Mouse (Mus musculus) midbrain, embryonic 14.5 days (tissue): Measurements from ENCODE around the gene Lrrc41. TPM values are rescaled to one million over a fixed set of nuclear protein-coding genes. Genes with fewer than 3 reads are reported as not detected.

Experiments
- ATAC-seq: fragments of 200-750 bp; cut with Nextera tagmentation; 2 replicates; pipeline ENCODE4 v1.8.0; 2017; ENCODE audit warnings: moderate number of reproducible peaks, moderate library complexity; ENCODE audit not compliant: low FRiP score, low TSS enrichment
- DNase-seq: peaks from one replicate; pipeline ENCODE4 v3.0.0-alpha.2; 2015
- H3K27ac ChIP-seq: fragments of 300-500 bp; sonication (generic); replicated peaks from 2 replicates; pipeline ENCODE4 v1.5.1; 2014; ENCODE audit warnings: mild to moderate bottlenecking, low read depth, low read length, moderate library complexity
- H3K27me3 ChIP-seq: fragments of 300-500 bp; sonication (generic); 2 replicates; pipeline ENCODE4 v1.6.1; 2014; ENCODE audit warnings: low read length, control low read depth, mixed read lengths; ENCODE audit not compliant: control insufficient read depth, insufficient read depth
- H3K36me3 ChIP-seq: fragments of 300-500 bp; sonication (generic); 2 replicates; pipeline ENCODE4 v1.6.1; 2014; ENCODE audit warnings: low read length, control low read depth; ENCODE audit not compliant: control insufficient read depth, insufficient read depth
- H3K4me1 ChIP-seq: fragments of 300-500 bp; sonication (generic); 2 replicates; pipeline ENCODE4 v1.6.1; 2014; ENCODE audit warnings: mild to moderate bottlenecking, antibody characterized with exemption, low read length, control low read depth; ENCODE audit not compliant: control insufficient read depth, insufficient read depth
- H3K4me2 ChIP-seq: fragments of 300-500 bp; sonication (generic); 2 replicates; pipeline ENCODE4 v1.6.1; 2014; ENCODE audit warnings: mild to moderate bottlenecking, low read length, moderate library complexity
- H3K4me3 ChIP-seq: fragments of 300-500 bp; sonication (generic); replicated peaks from 2 replicates; pipeline ENCODE4 v1.5.1; 2014; ENCODE audit warnings: low read depth, low read length
- H3K9ac ChIP-seq: fragments of 300-500 bp; sonication (generic); replicated peaks from 2 replicates; pipeline ENCODE4 v1.6.1; 2014; ENCODE audit warnings: mild to moderate bottlenecking, low read length, moderate library complexity
- H3K9me3 ChIP-seq: fragments of 300-500 bp; sonication (generic); 2 replicates; pipeline ENCODE4 v1.6.1; 2016; ENCODE audit warnings: low read length, control low read depth, mixed read lengths; ENCODE audit not compliant: control insufficient read depth
- WGBS: fragments of 180-500 bp; shearing (Covaris S2); extraction: QIAGEN DNeasy Blood & Tissue Kit; methylation state at CpG from one replicate; pipeline ENCODE4 v1.1.7; 2014; 5-methylcytosine and 5-hydroxymethylcytosine counted together
- polyA plus RNA-seq: library from polyadenylated mRNA; unstranded; fragments of >200 nt; fragmentation: Nextera tagmentation; extraction: Ambion mirVana; gene quantifications from 2 replicates; pipeline ENCODE4 v1.2.1, GENCODE M21; 2014

Gene Lrrc41
- polyA plus RNA-seq, 1 experiment from 2014 or later, result 75.2 TPM

DNA sequence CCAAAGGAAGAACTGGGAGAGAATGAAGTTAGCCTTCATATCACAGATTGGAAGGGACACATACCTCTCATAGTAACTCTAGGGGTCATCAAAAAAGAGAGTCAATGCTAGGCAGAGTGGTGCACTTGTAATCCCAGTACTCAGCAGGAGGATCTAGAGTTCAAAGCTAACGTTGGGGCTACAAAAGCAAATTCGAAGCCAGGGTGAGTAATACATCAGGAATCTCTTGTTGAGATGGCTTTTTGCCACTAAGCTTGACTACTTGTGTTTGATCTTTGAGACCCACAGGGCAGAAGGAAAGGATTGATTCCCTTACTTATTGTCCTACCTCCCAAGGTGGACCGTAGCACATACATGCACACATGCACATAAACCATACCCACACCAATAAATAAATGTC is 25.9 kb upstream of the Lrrc41 start:
- Histone ChIP-seq H3K9me3 (no peaks in the 10 kb centered on the region), H3K27me3 (no peaks in the 10 kb centered on the region), H3K9ac (no peak overlapping the region), H3K4me2 (no peak overlapping the region), H3K4me3 (no peak overlapping the region), H3K27ac (no peak overlapping the region), H3K4me1 (peaks cover 11% of the 10 kb centered on the region; the same call in 1 of the 2 replicates), H3K36me3 (peaks cover 11% of the 10 kb centered on the region)
- DNase-seq, result no peak
- ATAC-seq, result no peak
- WGBS, result 86% methylated on average over 3 of the region's 3 CpGs

GRCm38 (mm10) chr4:116052526-116053293 is 22.4 kb upstream of the Lrrc41 start:
- H3K4me3 ChIP-seq, result peak overlapping the region; percentile 61
- peak; percentile 69 for DNase-seq
- no peaks in the 10 kb centered on the region for H3K9me3 ChIP-seq
- H3K36me3 ChIP-seq, result peaks cover 6% of the 10 kb centered on the region; the same call in 1 of the 2 replicates
- H3K27ac ChIP-seq, result peak overlapping the region; percentile 89
- H3K9ac ChIP-seq, result peak overlapping the region; percentile 53; the same call in 1 of the 2 replicates
- peak; percentile 38; the same call in 1 of the 2 replicates for ATAC-seq
- 10% methylated on average over 22 of the region's 22 CpGs for WGBS
- H3K4me1 ChIP-seq, result peaks cover 11% of the 10 kb centered on the region; the same call in 1 of the 2 replicates
- no peaks in the 10 kb centered on the region for H3K27me3 ChIP-seq
- peak overlapping the region; percentile 67 for H3K4me2 ChIP-seq

- Histone ChIP-seq H3K9ac (peak within 1 kb of the TSS; percentile 53), H3K36me3 (no peaks in the 10 kb centered on the region), H3K27ac (peak within 1 kb of the TSS; percentile 89), H3K4me1 (peaks cover 11% of the 10 kb centered on the region; the same call in 1 of the 2 replicates), H3K9me3 (no peaks in the 10 kb centered on the region), H3K27me3 (no peaks in the 10 kb centered on the region), H3K4me3 (peak within 1 kb of the TSS; percentile 61), H3K4me2 (peak within 1 kb of the TSS; percentile 67)
- WGBS, result 0% methylated on average over 35 of the region's 35 CpGs
- DNase-seq (peak; percentile 94), ATAC-seq (peak; percentile 93)
These were observed 21.6 kb upstream of the Lrrc41 start, which contains the start of gene Nsun4 for GRCm38 (mm10) chr4:116053399-116053961. TSS of gene Nsun4 (minus strand) at chr4:116053876.

DNA sequence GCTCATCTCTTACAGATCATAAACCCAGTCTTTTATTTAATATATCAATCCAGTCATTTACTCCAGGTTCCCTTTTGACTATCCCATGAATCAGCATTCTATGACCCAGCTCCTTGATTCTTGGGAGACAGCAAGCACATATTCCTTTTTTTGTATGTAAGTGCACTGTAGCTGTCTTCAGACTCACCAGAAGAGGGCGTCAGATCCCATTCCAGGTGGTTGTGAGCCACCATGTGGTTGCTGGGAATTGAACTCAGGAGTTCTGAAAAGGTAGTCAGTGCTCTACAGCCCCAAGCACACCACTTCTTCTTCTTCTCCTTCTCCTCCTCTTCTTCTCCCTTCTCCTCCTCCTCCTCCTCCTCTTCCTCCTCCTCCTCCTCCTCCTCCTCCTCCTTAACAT is 17.5 kb upstream of the Lrrc41 start:
- Histone ChIP-seq H3K4me1 (peaks cover 8% of the 10 kb centered on the region; the same call in 1 of the 2 replicates), H3K27me3 (no peaks in the 10 kb centered on the region), H3K9me3 (no peaks in the 10 kb centered on the region), H3K27ac (no peak overlapping the region), H3K4me3 (no peak overlapping the region), H3K36me3 (no peaks in the 10 kb centered on the region), H3K9ac (no peak overlapping the region), H3K4me2 (no peak overlapping the region)
- ATAC-seq, result no peak
- no peak for DNase-seq
- WGBS, result 0% methylated on average over 1 of the region's 1 CpGs

DNA sequence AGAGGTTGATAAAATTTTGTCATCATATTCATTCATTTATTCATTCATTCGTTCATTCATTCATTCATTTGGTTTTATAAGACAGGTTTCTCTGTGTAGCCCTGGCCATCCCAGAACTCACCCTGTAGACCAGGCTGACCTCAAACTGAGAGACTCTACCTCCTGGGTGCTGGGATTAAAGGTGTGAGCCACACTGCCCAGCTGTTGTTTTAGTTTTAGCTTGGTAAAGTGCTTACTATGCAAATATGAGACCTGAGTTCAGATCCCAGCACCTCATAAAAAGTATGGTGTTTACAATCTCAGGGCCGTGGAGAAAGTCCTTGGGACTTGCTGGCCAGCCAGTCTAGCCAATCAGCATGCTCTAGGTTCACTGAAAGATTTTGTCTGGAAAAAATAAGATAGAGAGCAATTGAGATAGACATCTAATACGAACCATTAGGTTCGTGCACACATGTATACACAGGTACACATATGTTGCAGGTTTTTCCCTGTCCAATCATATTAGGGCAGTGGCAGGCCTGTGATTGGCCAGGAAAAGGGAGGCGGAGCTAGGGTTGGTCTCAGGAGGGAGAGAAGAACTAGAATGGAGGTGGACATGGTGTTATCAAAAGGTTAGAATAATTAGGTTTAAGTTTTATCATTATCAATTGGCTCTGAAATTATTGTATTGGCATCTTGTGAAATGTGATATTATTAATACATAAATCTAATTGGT is 15.9 kb upstream of the Lrrc41 start:
- Histone ChIP-seq H3K27me3 (no peaks in the 10 kb centered on the region), H3K9ac (no peak overlapping the region), H3K27ac (no peak overlapping the region), H3K4me1 (peaks cover under 1% of the 10 kb centered on the region; the same call in 1 of the 2 replicates), H3K36me3 (no peaks in the 10 kb centered on the region), H3K4me2 (no peak overlapping the region), H3K4me3 (no peak overlapping the region), H3K9me3 (no peaks in the 10 kb centered on the region)
- WGBS, result 85% methylated on average over 5 of the region's 5 CpGs
- ATAC-seq (no peak), DNase-seq (no peak)

GRCm38 (mm10) chr4:116063855-116064254 is 11.2 kb upstream of the Lrrc41 start:
- H3K27me3 ChIP-seq, result no peaks in the 10 kb centered on the region
- H3K9me3 ChIP-seq, result no peaks in the 10 kb centered on the region
- H3K9ac ChIP-seq, result no peak overlapping the region
- no peaks in the 10 kb centered on the region for H3K4me1 ChIP-seq
- no peak for DNase-seq
- no peak overlapping the region for H3K4me2 ChIP-seq
- H3K27ac ChIP-seq, result no peak overlapping the region
- peaks cover 32% of the 10 kb centered on the region for H3K36me3 ChIP-seq
- WGBS, result 45% methylated on average over 1 of the region's 1 CpGs
- no peak overlapping the region for H3K4me3 ChIP-seq
- ATAC-seq, result no peak

DNA sequence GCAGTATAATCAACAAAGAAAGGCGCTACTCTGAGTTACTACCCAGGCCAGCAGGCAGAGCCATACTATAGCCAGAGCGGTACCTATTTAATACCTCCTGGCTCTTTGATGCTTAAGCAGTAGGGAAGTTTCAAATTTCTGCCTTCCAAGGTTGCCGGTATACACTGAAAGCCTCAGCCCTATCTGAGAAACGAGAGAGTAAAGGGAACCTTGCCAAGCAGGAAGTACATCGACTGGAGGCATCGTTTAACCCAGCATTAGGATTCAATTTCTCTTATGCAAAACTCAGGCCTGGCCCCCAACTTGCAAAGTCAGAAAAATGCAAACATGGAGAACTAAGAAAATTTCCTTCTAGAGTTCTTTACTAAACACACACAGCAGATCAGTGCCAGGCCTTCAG is 5.0 kb upstream of the Lrrc41 start:
- no peaks in the 10 kb centered on the region for H3K27me3 ChIP-seq
- no peak overlapping the region for H3K9ac ChIP-seq
- peaks cover 43% of the 10 kb centered on the region for H3K36me3 ChIP-seq
- H3K9me3 ChIP-seq, result no peaks in the 10 kb centered on the region
- peaks cover 18% of the 10 kb centered on the region for H3K4me1 ChIP-seq
- no peak overlapping the region for H3K4me2 ChIP-seq
- H3K4me3 ChIP-seq, result no peak overlapping the region
- no peak for ATAC-seq
- no peak overlapping the region for H3K27ac ChIP-seq
- no peak for DNase-seq
- WGBS, result 96% methylated on average over 6 of the region's 6 CpGs

GRCm38 (mm10) chr4:116073146-116073545 is 1.9 kb upstream of the Lrrc41 start:
- H3K9ac ChIP-seq, result no peak overlapping the region
- ATAC-seq, result no peak
- H3K4me1 ChIP-seq, result peaks cover 25% of the 10 kb centered on the region
- peak; percentile 23 for DNase-seq
- H3K4me2 ChIP-seq, result peak overlapping the region; percentile 93
- H3K4me3 ChIP-seq, result no peak overlapping the region
- 56% methylated on average over 4 of the region's 4 CpGs for WGBS
- H3K36me3 ChIP-seq, result peaks cover 22% of the 10 kb centered on the region
- H3K27ac ChIP-seq, result no peak overlapping the region
- no peaks in the 10 kb centered on the region for H3K9me3 ChIP-seq
- H3K27me3 ChIP-seq, result no peaks in the 10 kb centered on the region
